Mouse (Mus musculus) erythroblast, adult 5-6 weeks (primary cell): ENCODE results near the gene Gm21698. TPM values are rescaled to one million over a fixed set of nuclear protein-coding genes. Genes with fewer than 3 reads are reported as not detected.
A peak's percentile ranks its signal among the peaks of the same experiment; 100 is the strongest.
"Not testable (repeated sequence)": the region's sequence is repeated elsewhere in the genome, so short reads cannot be mapped to it uniquely, and the experiment has no call there.

Experiments
- ATAC-seq: replicated peaks from 2 replicates; pipeline ENCODE4 v1.8.0; 2016; ENCODE audit warnings: moderate number of reproducible peaks, mild to moderate bottlenecking, moderate TSS enrichment, inconsistent platforms; ENCODE audit not compliant: poor library complexity, low FRiP score, severe bottlenecking
- total RNA-seq, 2 experiments: library from RNA; stranded (forward) in 1 of 2; stranded (reverse) in 1 of 2; fragments of 150-400 nt in 1 of 2; fragments of 200-764, 138-1000 nt in 1 of 2; gene quantifications; 2 replicates each; pipeline versions ENCODE4 v1.2.3 to v1.2.4; 2015 to 2017; ENCODE audit warnings: low replicate concordance in 2 of 2

Gene Gm21698
- total RNA-seq (2015; ENCODE audit: low replicate concordance) (not detected in 2 replicates), total RNA-seq (2017; ENCODE audit: low replicate concordance) (not detected in 2 replicates)

- ATAC-seq, result not testable (repeated sequence)
Measured at GRCm38 (mm10) chr5:25988550-25988949, at the start of gene Gm21698. Gene Gm21698, minus strand, starts transcription at chr5:25988650.

DNA sequence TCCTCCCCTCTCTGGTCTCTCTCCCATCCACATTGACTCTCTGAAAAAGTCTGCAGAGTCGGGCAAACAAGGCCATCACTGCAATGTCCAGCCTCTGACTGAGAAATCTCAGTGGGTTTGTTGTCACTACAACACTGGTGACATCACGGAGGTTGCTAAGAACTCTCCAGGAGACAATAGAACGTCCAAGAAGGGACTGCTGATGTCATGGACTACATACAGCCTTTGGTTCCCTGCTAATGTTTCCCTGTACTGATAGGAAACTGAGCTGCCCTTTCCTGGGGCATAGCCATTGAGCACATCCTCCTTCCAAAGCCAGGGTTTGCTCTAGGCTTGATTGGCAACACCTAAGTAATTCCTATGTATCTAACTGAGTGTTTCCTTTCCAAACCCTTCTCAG, 34.4 kb upstream of the Gm21698 start, which contains the start of gene Gm5862:
TSS of gene Gm5862 (minus strand) at position 101 of the 400 bp plus-strand sequence.
- not testable (repeated sequence) for ATAC-seq

- not testable (repeated sequence) for ATAC-seq
Measured at GRCm38 (mm10) chr5:26007697-26008096, 19.2 kb upstream of the Gm21698 start.

- peak; percentile 55; the same call in 1 of the 2 replicates for ATAC-seq
Measured at GRCm38 (mm10) chr5:26006937-26007695, 18.7 kb upstream of the Gm21698 start.

DNA sequence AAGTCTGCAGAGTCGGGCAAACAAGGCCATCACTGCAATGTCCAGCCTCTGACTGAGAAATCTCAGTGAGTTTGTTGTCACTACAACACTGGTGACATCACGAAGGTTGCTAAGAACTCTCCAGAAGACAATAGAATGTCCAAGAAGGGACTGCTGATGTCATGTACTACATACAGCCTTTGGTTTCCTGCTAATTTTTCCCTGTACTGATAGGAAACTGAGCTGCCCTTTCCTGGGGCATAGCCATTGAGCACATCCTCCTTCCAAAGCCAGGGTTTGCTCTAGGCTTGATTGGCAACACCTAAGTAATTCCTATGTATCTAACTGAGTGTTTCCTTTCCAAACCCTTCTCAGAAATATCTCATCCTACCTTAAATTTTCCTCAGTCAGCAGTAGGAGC, 16.2 kb upstream of the Gm21698 start, which contains the start of gene Gm1979:
TSS of gene Gm1979 (minus strand) at position 101 of the 400 bp plus-strand sequence.
- not testable (repeated sequence) for ATAC-seq

GRCm38 (mm10) chr5:25972563-25972962, 15.9 kb downstream of the Gm21698 start, which contains the start of gene Gm21680:
Gene Gm21680, minus strand, starts transcription at chr5:25972663.
- not testable (repeated sequence) for ATAC-seq

- ATAC-seq, result not testable (repeated sequence)
Measured at GRCm38 (mm10) chr5:25957050-25957449, 31.4 kb downstream of the Gm21698 start.

DNA sequence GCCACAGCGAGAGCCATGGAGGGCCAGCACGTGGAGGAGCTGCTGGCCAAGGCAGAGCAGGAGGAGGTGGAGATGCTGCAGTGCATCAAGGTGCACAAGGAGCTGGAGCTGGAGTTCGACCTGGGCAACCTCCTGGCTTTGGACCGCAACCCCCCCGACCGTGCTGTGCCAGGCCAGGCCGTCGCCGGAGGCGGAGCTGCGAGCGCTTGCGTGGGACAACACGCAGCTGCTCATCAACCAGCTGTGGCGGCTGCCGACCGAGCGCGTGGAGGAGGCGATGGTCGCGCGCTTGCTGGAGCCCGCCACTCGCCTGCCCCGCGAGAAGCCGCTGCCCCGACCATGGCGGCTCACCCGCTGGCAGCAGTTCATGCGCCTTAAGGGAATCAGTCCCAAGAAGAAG, 31.8 kb downstream of the Gm21698 start:
- not testable (repeated sequence) for ATAC-seq

- not testable (repeated sequence) for ATAC-seq
Measured at GRCm38 (mm10) chr5:25954317-25954716, 34.1 kb downstream of the Gm21698 start, which contains the start of gene Gm21671. Gene Gm21671, minus strand, starts transcription at chr5:25954417.

GRCm38 (mm10) chr5:25945391-25945790, 43.1 kb downstream of the Gm21698 start:
- not testable (repeated sequence) for ATAC-seq

DNA sequence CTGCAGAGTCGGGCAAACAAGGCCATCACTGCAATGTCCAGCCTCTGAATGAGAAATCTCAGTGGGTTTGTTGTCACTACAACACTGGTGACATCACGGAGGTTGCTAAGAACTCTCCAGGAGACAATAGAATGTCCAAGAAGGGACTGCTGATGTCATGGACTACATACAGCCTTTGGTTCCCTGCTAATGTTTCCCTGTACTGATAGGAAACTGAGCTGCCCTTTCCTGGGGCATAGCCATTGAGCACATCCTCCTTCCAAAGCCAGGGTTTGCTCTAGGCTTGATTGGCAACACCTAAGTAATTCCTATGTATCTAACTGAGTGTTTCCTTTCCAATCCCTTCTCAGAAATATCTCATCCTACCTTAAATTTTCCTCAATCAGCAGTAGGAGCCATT, 46.2 kb downstream of the Gm21698 start, which contains the start of gene Gm21663:
TSS of gene Gm21663 (minus strand) at position 101 of the 400 bp plus-strand sequence.
- not testable (repeated sequence) for ATAC-seq

Other genes starting within 250 kb of the Gm21698 start
- gene Actr3b, start 228.7 kb downstream of the Gm21698 start, total RNA-seq (2015; ENCODE audit: low replicate concordance), result 2.5 TPM in 1 of 2 replicates, not detected in the other
- gene Actr3b, start 228.7 kb downstream of the Gm21698 start, total RNA-seq (2017; ENCODE audit: low replicate concordance), result 0.84 TPM in 1 of 2 replicates, not detected in the other
- gene Gm21663, start 46.3 kb downstream of the Gm21698 start, total RNA-seq (2015; ENCODE audit: low replicate concordance), result not detected in 2 replicates
- gene Gm21663, start 46.3 kb downstream of the Gm21698 start, total RNA-seq (2017; ENCODE audit: low replicate concordance), result not detected in 2 replicates
- gene Gm21671, start 34.2 kb downstream of the Gm21698 start, total RNA-seq (2015; ENCODE audit: low replicate concordance), result not detected in 2 replicates
- gene Gm21671, start 34.2 kb downstream of the Gm21698 start, total RNA-seq (2017; ENCODE audit: low replicate concordance), result not detected in 2 replicates
- gene Gm21680, start 16.0 kb downstream of the Gm21698 start, total RNA-seq (2015; ENCODE audit: low replicate concordance), result not detected in 2 replicates
- gene Gm21680, start 16.0 kb downstream of the Gm21698 start, total RNA-seq (2017; ENCODE audit: low replicate concordance), result not detected in 2 replicates
- gene Gm1979, start 16.1 kb upstream of the Gm21698 start, total RNA-seq (2015; ENCODE audit: low replicate concordance), result not detected in 2 replicates
- gene Gm1979, start 16.1 kb upstream of the Gm21698 start, total RNA-seq (2017; ENCODE audit: low replicate concordance), result not detected in 2 replicates
- not detected in 2 replicates for gene Gm5862, start 34.3 kb upstream of the Gm21698 start, total RNA-seq (2015; ENCODE audit: low replicate concordance)
- not detected in 2 replicates for gene Gm5862, start 34.3 kb upstream of the Gm21698 start, total RNA-seq (2017; ENCODE audit: low replicate concordance)
- gene Speer4a, start 50.9 kb upstream of the Gm21698 start, total RNA-seq (2015; ENCODE audit: low replicate concordance), result not detected in 2 replicates
- gene Speer4a, start 50.9 kb upstream of the Gm21698 start, total RNA-seq (2017; ENCODE audit: low replicate concordance), result not detected in 2 replicates
- not detected in 2 replicates for gene Gm7347, start 69.9 kb upstream of the Gm21698 start, total RNA-seq (2015; ENCODE audit: low replicate concordance)
- gene Gm7347, start 69.9 kb upstream of the Gm21698 start, total RNA-seq (2017; ENCODE audit: low replicate concordance), result not detected in 2 replicates
- not detected in 2 replicates for gene Gm10471, start 100.6 kb upstream of the Gm21698 start, total RNA-seq (2015; ENCODE audit: low replicate concordance)
- not detected in 2 replicates for gene Gm10471, start 100.6 kb upstream of the Gm21698 start, total RNA-seq (2017; ENCODE audit: low replicate concordance)
- gene 5031410I06Rik, start 116.7 kb upstream of the Gm21698 start, total RNA-seq (2015; ENCODE audit: low replicate concordance), result not detected in 2 replicates
- gene 5031410I06Rik, start 116.7 kb upstream of the Gm21698 start, total RNA-seq (2017; ENCODE audit: low replicate concordance), result not detected in 2 replicates
- not detected in 2 replicates for gene Gm10220, start 132.8 kb upstream of the Gm21698 start, total RNA-seq (2015; ENCODE audit: low replicate concordance)
- not detected in 2 replicates for gene Gm10220, start 132.8 kb upstream of the Gm21698 start, total RNA-seq (2017; ENCODE audit: low replicate concordance)